Mouse (Mus musculus) G1E (cell line): ENCODE results near the gene Zbed4.

Source experiments
- CTCF ChIP-seq: IDR thresholded peaks from 2 replicates; pipeline ENCODE4 v1.5.1; 2012; ENCODE audit warnings: low read depth, low read length, inconsistent platforms, mixed read lengths
- POLR2AphosphoS5 ChIP-seq: IDR thresholded peaks from 2 replicates; pipeline ENCODE4 v1.6.1; 2012; ENCODE audit warnings: low read depth, low read length, inconsistent platforms; ENCODE audit not compliant: insufficient replicate concordance
- TAL1 ChIP-seq: conservative IDR thresholded peaks from 2 replicates; pipeline ENCODE4 v1.6.1; 2012; ENCODE audit warnings: low read depth, low read length, inconsistent platforms, mixed read lengths

- TF ChIP-seq TAL1: no peak
- TF ChIP-seq CTCF: no peak
- no peak for TF ChIP-seq POLR2AphosphoS5
Observed at GRCm38 (mm10) chr15:88708657-88709511, 42.6 kb upstream of the Zbed4 start.
